Mouse (Mus musculus) lung, postnatal 0 days (tissue): Measurements from ENCODE around the gene Pask.

Source experiments
- CTCF ChIP-seq: IDR thresholded peaks from 2 replicates; pipeline ENCODE4 v1.5.1; 2016; ENCODE audit warnings: antibody characterized with exemption, mild to moderate bottlenecking
- EP300 ChIP-seq: IDR thresholded peaks from 2 replicates; pipeline ENCODE4 v1.6.1; 2016; ENCODE audit warnings: antibody characterized with exemption, mild to moderate bottlenecking, control low read depth

DNA sequence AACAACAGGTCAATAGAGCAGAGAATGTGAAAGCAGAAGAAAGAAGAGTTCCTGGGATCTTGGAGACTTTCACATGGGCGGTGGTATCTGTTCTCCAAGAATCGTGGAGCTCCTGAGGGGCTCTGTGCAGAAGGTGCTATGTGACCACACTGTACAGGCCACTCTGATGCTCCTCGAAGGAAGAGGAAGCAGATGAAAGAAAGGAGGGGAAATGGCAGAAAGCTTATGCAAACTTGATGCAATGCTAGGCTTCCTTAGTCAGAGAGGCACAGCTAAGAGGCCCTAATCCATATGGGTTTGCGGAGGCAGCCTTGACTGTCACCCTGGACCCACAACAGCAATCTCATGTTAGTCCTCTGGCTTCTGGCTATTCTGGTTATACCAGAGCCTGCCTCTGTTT is 52.3 kb downstream of the Pask start:
- TF ChIP-seq EP300 (no peak), CTCF (no peak)
